Mouse (Mus musculus) kidney, adult 2 months (tissue): ENCODE data around the gene Ggt7.
"Not testable (repeated sequence)": the region's sequence is repeated elsewhere in the genome, so short reads cannot be mapped to it uniquely, and the experiment has no call there.

Experiments
- CTCF ChIP-seq: fragments of 200-500 bp; conservative IDR thresholded peaks from 2 replicates; pipeline ENCODE4 v1.5.1; 2011; ENCODE audit warnings: low read depth, mild to moderate bottlenecking, control low read depth, low read length, moderate library complexity, mixed read lengths; ENCODE audit not compliant: insufficient read depth, insufficient read length
- POLR2A ChIP-seq: fragments of 200-500 bp; IDR thresholded peaks from one replicate; pipeline ENCODE4 v1.6.1; 2011; ENCODE audit warnings: low read depth, low read length, control low read depth

DNA sequence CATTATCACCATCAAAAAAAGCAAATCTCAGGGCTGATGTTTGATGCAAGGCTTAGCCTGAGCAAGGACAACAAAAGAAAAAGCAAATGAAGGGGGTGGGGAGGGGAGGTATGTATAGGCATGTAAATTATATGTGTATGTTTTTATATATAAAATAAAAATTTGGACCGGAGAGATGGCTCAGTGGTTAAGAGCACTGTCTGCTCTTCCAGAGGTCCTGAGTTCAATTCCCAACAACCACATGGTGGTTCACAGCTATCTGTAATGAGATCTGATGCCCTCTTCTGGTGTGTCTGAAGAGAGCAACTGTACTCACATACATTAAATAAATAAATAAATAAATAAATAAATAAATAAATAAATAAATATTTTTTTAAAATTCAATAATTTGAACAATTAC is 70.1 kb downstream of the Ggt7 start:
- TF ChIP-seq CTCF, POLR2A: not testable (repeated sequence)
